ENCODE assay signal across 25 mouse cellular contexts in the genomic region with DNA sequence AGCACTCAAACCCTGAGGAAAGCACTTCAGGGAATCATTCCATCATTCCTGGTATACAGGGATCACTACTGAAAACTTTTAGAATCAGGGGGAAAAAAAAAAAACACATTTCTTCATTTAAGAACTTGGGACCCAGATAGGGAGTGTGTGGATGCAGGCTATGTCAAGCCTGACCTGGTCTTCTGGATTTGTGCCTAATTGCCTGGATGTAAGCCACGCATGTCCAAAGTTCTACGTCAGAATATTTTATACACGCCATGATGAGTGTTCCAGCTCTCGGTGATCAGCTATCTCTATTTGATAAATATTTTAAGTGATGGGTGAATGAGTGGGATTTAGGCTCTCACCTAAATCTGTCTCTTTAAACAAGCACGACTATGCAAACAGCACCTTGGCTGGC.
"Had no signal": no experiment of that assay in that cellular context is flagged by ENCODE, and none has a peak within 500 bp of the region (broad histone marks: within the 10 kb centered on the region; RNA-seq: fewer than 3 reads in every experiment).

No protein-coding gene starts in this region.

- H3K36me3 ChIP-seq: heart, embryonic 15.5 days; kidney, embryonic 15.5 days; limb, embryonic 15.5 days; liver, embryonic 12.5 days had no signal

- DNase-seq: gastrocnemius, postnatal 14 days; gastrocnemius, postnatal 36 days; heart, adult 11 months; heart, adult 2 months; heart, postnatal 14 days; heart, postnatal 36 days; kidney, adult 11 months; kidney, adult 2 months; kidney, adult 9 months; kidney, postnatal 14 days; kidney, postnatal 36 days; layer of hippocampus, adult 9-11 months; layer of hippocampus, postnatal 36 days had no signal

- H3K27ac ChIP-seq: heart, adult 2 months; heart, embryonic 13.5 days; heart, embryonic 15.5 days; hindbrain, embryonic 15.5 days; hindbrain, postnatal 0 days; kidney, embryonic 15.5 days; kidney, postnatal 0 days; limb, embryonic 13.5 days; limb, embryonic 15.5 days; liver, embryonic 12.5 days; liver, embryonic 14.5 days had no signal

- ATAC-seq: hindbrain, postnatal 0 days; intestine, embryonic 16.5 days; liver, embryonic 12.5 days had no signal

- H3K4me2 ChIP-seq: heart, embryonic 11.5 days; heart, embryonic 13.5 days; heart, embryonic 15.5 days; hindbrain, embryonic 15.5 days; kidney, embryonic 15.5 days; limb, embryonic 13.5 days; limb, embryonic 15.5 days; liver, embryonic 12.5 days had no signal

- H3K4me1 ChIP-seq: heart, embryonic 13.5 days; heart, embryonic 15.5 days; hindbrain, embryonic 15.5 days; kidney, embryonic 15.5 days; limb, embryonic 15.5 days; liver, embryonic 12.5 days had no signal

- H3K4me3 ChIP-seq: heart, adult 2 months; heart, embryonic 13.5 days; heart, embryonic 15.5 days; hindbrain, embryonic 15.5 days; kidney, embryonic 15.5 days; limb, embryonic 13.5 days; limb, embryonic 15.5 days; liver, embryonic 12.5 days had no signal

- H3K9ac ChIP-seq: heart, embryonic 13.5 days; heart, embryonic 15.5 days; hindbrain, embryonic 15.5 days; kidney, embryonic 15.5 days; limb, embryonic 13.5 days; limb, embryonic 15.5 days; liver, embryonic 12.5 days; liver, embryonic 14.5 days had no signal

- H3K27me3 ChIP-seq: heart, embryonic 13.5 days; heart, embryonic 15.5 days; hindbrain, embryonic 15.5 days; kidney, embryonic 15.5 days; limb, embryonic 13.5 days; limb, embryonic 15.5 days; liver, embryonic 12.5 days had no signal

- H3K9me3 ChIP-seq: heart, embryonic 13.5 days; heart, embryonic 15.5 days; hindbrain, embryonic 15.5 days; kidney, embryonic 15.5 days; limb, embryonic 13.5 days; limb, embryonic 15.5 days; liver, embryonic 12.5 days had no signal
